Mouse (Mus musculus) erythroblast, embryonic 14.5 days (primary cell): ENCODE data around the gene Vcl. TPM values are rescaled to one million over a fixed set of nuclear protein-coding genes. Genes with fewer than 3 reads are reported as not detected.

Experiments used
- H3K27me3 ChIP-seq: 2 replicates; pipeline ENCODE4 v1.6.1; 2012; ENCODE audit warnings: inconsistent platforms; ENCODE audit not compliant: control insufficient read depth
- H3K36me3 ChIP-seq: 2 replicates; pipeline ENCODE4 v1.6.1; 2012; ENCODE audit warnings: mild to moderate bottlenecking, inconsistent platforms; ENCODE audit not compliant: control insufficient read depth
- H3K4me1 ChIP-seq: 2 replicates; pipeline ENCODE4 v1.6.1; 2012; ENCODE audit warnings: inconsistent platforms; ENCODE audit not compliant: control insufficient read depth
- H3K4me3 ChIP-seq: replicated peaks from 2 replicates; pipeline ENCODE3; 2012; ENCODE audit warnings: moderate library complexity, mild to moderate bottlenecking, inconsistent platforms
- H3K9me3 ChIP-seq: 2 replicates; pipeline ENCODE4 v1.6.1; 2012; ENCODE audit warnings: low read length, inconsistent platforms, mixed read lengths; ENCODE audit not compliant: control insufficient read depth
- GATA1 ChIP-seq: IDR thresholded peaks from 2 replicates; pipeline ENCODE4 v1.6.1; 2012; ENCODE audit warnings: low read length, inconsistent platforms, mixed read lengths
- TAL1 ChIP-seq: IDR thresholded peaks from 3 replicates; pipeline ENCODE4 v1.6.1; 2012; ENCODE audit warnings: low read length, inconsistent platforms, mixed read lengths
- polyA plus RNA-seq: library from polyadenylated mRNA; stranded (reverse); fragments of >175 nt; gene quantifications from 2 replicates; pipeline ENCODE4 v1.2.3, GENCODE M21; 2012

Gene Vcl
- polyA plus RNA-seq, 1 experiment = 0.43 TPM

DNA sequence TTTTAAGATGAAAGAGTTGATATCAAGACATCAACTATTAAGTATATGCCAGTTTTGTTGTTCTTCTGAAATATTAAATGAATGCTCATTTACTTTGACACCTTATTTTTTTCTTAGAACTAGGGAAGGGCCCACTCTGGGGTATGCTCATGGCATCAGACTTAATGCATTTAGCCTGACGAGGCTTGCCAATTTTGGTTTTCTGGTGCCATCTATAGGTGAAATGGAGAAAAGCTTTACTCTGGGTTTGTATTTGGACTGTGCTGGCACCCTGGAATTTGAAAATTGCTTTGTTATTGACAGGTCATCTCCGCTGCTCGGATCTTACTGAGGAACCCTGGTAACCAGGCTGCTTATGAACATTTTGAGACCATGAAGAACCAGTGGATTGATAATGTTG lies 89.8 kb downstream of the Vcl start:
- Histone ChIP-seq H3K4me3 (no peak overlapping the region), H3K9me3 (no peaks in the 10 kb centered on the region), H3K36me3 (peaks cover 80% of the 10 kb centered on the region), H3K4me1 (no peaks in the 10 kb centered on the region), H3K27me3 (no peaks in the 10 kb centered on the region)
- TF ChIP-seq GATA1 (no peak), TAL1 (no peak)

DNA sequence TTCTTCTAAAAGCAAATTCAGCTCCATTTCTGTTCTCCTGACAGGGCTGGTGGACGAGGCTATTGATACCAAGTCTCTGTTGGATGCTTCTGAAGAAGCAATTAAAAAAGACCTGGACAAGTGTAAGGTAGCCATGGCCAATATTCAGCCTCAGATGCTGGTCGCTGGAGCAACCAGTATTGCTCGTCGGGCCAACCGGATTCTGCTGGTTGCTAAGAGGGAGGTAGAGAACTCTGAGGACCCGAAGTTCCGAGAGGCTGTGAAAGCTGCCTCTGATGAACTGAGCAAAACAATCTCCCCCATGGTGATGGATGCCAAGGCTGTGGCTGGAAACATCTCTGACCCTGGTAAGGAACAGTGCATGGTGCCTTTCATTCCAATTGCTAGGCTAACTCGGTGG lies 91.2 kb downstream of the Vcl start:
- no peak overlapping the region for H3K4me3 ChIP-seq
- no peaks in the 10 kb centered on the region for H3K9me3 ChIP-seq
- TF ChIP-seq TAL1 (no peak), GATA1 (no peak)
- peaks cover 86% of the 10 kb centered on the region for H3K36me3 ChIP-seq
- H3K4me1 ChIP-seq = no peaks in the 10 kb centered on the region
- no peaks in the 10 kb centered on the region for H3K27me3 ChIP-seq

DNA sequence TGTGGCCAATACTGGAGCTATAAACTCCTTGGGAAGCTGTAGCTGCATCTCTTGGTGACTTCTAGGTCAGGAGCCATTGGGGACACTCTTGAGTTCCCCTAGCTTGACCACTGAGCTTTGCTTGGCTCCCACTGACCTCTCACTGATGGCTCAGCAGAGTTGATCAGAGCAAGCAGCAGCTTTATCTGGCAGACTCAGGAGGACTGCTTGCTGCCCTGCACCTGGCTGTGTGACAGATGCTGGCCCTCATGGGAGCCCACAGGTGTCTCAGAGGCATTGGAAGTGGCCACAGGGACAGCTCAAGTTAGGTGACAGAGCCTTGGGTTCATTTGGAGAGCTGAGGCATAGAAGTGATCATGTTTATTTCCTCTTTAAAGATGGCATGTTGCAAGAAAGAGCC lies 98.3 kb downstream of the Vcl start:
- no peak overlapping the region for H3K4me3 ChIP-seq
- H3K9me3 ChIP-seq = no peaks in the 10 kb centered on the region
- H3K4me1 ChIP-seq = peaks cover 4% of the 10 kb centered on the region
- H3K36me3 ChIP-seq = peaks cover 87% of the 10 kb centered on the region
- TF ChIP-seq TAL1 = no peak
- TF ChIP-seq GATA1 = no peak
- H3K27me3 ChIP-seq = no peaks in the 10 kb centered on the region

DNA sequence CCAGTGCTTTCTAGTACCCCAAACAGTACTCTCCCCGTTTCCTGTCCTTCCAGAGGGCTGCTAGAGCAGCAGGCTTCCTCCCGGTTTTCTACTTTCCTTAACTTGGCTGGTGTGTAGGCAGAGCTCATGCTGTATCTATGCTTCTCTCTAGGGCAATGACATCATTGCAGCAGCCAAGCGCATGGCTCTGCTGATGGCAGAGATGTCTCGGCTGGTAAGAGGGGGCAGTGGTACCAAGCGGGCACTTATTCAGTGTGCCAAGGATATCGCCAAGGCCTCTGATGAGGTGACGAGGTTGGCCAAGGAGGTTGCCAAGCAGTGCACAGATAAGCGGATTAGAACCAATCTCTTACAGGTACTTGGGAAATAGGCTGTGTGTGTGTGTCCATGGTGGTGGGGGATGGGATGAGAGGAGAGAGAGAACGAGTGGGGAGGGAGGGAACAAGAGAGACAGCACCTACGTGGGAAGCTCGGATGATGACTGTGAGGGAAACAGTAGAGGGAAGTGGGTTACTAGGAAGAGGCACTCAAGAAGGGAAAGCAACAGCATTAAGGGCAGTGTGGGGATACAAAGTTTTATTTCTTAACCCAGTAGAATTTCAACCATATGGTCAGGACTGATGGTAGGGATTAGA lies 99.9 kb downstream of the Vcl start:
- Histone ChIP-seq H3K4me1 (peaks cover 4% of the 10 kb centered on the region), H3K27me3 (no peaks in the 10 kb centered on the region), H3K4me3 (no peak overlapping the region), H3K36me3 (peaks cover 89% of the 10 kb centered on the region), H3K9me3 (no peaks in the 10 kb centered on the region)
- TF ChIP-seq GATA1 (no peak), TAL1 (no peak)

GRCm38 (mm10) chr14:21031783-21032511 lies 102.7 kb downstream of the Vcl start:
- Histone ChIP-seq H3K36me3 (peaks cover 86% of the 10 kb centered on the region), H3K27me3 (no peaks in the 10 kb centered on the region), H3K9me3 (no peaks in the 10 kb centered on the region), H3K4me3 (no peak overlapping the region), H3K4me1 (peaks cover 4% of the 10 kb centered on the region)
- TF ChIP-seq GATA1 (no peak), TAL1 (no peak)

GRCm38 (mm10) chr14:21034271-21034670 lies 105.1 kb downstream of the Vcl start:
- TF ChIP-seq TAL1 (no peak), GATA1 (no peak)
- Histone ChIP-seq H3K9me3 (no peaks in the 10 kb centered on the region), H3K4me3 (no peak overlapping the region), H3K27me3 (no peaks in the 10 kb centered on the region), H3K4me1 (peaks cover 11% of the 10 kb centered on the region), H3K36me3 (peaks cover 91% of the 10 kb centered on the region)

DNA sequence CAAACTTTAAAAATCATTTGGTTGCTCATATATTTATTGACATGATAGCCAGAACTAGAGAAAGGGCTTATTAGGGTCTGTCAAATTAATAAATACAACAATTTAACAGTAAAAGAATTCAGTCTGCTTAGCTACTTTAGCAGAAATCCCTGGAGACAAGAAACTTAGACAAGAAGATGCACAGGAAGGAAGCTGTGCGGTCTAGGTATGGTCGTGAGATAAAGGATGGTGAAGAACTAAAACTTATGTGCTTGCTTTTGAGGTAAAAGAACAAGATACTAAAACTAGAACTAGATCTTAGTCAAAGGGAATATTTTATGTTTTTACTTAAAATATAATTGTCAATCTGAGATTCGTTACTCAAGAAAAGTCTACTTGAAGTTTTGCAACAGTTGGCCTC lies 105.6 kb downstream of the Vcl start:
- Histone ChIP-seq H3K27me3 (no peaks in the 10 kb centered on the region), H3K36me3 (peaks cover 91% of the 10 kb centered on the region), H3K4me1 (peaks cover 14% of the 10 kb centered on the region), H3K9me3 (no peaks in the 10 kb centered on the region), H3K4me3 (no peak overlapping the region)
- no peak for TF ChIP-seq TAL1
- no peak for TF ChIP-seq GATA1

DNA sequence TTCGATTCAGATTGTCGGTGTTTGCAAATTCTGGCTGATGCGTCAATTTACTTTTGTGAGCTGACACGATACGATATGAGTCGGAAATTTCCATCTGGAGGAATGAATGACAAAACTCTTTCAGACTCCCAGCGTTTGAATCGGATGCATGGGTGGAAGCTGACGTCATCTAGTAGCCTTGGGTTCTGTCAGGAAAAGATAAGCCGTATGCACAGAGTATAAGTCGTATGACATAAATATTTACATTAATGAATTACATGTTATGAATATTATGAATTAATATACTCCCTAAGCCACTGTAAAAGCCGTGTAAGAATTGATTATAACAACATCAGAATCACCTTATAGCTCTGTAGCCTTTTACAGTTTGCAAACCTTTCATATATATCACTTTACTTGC lies 109.9 kb downstream of the Vcl start:
- TF ChIP-seq GATA1 = no peak
- no peak for TF ChIP-seq TAL1
- Histone ChIP-seq H3K4me1 (peaks cover 12% of the 10 kb centered on the region), H3K36me3 (peaks cover 74% of the 10 kb centered on the region), H3K9me3 (no peaks in the 10 kb centered on the region), H3K4me3 (no peak overlapping the region), H3K27me3 (no peaks in the 10 kb centered on the region)

DNA sequence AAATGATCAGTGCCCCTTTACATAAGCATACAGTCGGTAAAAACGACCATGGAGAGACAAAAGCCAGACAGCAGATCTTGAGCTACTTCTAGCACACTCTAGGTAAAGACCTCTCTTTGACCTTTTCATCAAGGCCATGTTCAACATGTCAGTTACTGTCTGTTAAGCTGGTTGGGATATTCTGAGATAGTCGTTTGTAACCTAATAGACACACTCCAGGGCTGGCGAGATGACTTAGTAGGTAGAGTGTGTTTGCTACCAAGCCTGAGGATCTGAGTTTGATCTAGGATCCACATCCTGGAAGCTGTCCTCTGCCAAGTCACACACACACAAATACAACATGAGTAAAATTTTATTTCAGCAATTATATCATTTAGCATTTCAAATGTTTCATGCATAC lies 110.4 kb downstream of the Vcl start:
- Histone ChIP-seq H3K36me3 (peaks cover 71% of the 10 kb centered on the region), H3K4me3 (no peak overlapping the region), H3K9me3 (no peaks in the 10 kb centered on the region), H3K27me3 (no peaks in the 10 kb centered on the region), H3K4me1 (peaks cover 12% of the 10 kb centered on the region)
- no peak for TF ChIP-seq GATA1
- TF ChIP-seq TAL1 = no peak
